Mouse (Mus musculus) limb, embryonic 11.5 days (tissue): ENCODE measurements at regions not wholly inside any gene's neighbourhood (a gene's known extent, or its start where the extent isn't known, plus 50 kb on each side); places are given as distances from the start of the nearest gene placed in this dataset.

Source experiments
- ATAC-seq: fragments of 200-750 bp; cut with Nextera tagmentation; 2 replicates; pipeline ENCODE4 v1.8.0; 2017; ENCODE audit warnings: low read depth; ENCODE audit not compliant: insufficient number of reproducible peaks, low FRiP score, low TSS enrichment
- DNase-seq: peaks from one replicate; pipeline ENCODE4 v3.0.0-alpha.2; 2015; ENCODE audit warnings: low spot score
- H3K27ac ChIP-seq: fragments of 300-500 bp; sonication (generic); replicated peaks from 2 replicates; pipeline ENCODE4 v1.5.1; 2014; ENCODE audit warnings: low read depth, mild to moderate bottlenecking, low read length
- H3K27me3 ChIP-seq: fragments of 300-500 bp; sonication (generic); 2 replicates; pipeline ENCODE4 v1.6.1; 2014; ENCODE audit warnings: mild to moderate bottlenecking, low read length, mixed read lengths; ENCODE audit not compliant: control insufficient read depth, insufficient read depth
- H3K36me3 ChIP-seq: fragments of 300-500 bp; sonication (generic); 2 replicates; pipeline ENCODE4 v1.6.1; 2014; ENCODE audit warnings: mild to moderate bottlenecking, low read length, moderate library complexity, mixed read lengths; ENCODE audit not compliant: control insufficient read depth, insufficient read depth
- H3K4me1 ChIP-seq: fragments of 300-500 bp; sonication (generic); 2 replicates; pipeline ENCODE4 v1.6.1; 2014; ENCODE audit warnings: low read length, mixed read lengths; ENCODE audit not compliant: control insufficient read depth, insufficient read depth
- H3K4me2 ChIP-seq: fragments of 300-500 bp; sonication (generic); 2 replicates; pipeline ENCODE4 v1.6.1; 2014; ENCODE audit warnings: low read depth, mild to moderate bottlenecking, moderate library complexity; ENCODE audit not compliant: severe bottlenecking
- H3K4me3 ChIP-seq: fragments of 300-500 bp; sonication (generic); 2 replicates; pipeline ENCODE4 v1.5.1; 2014; ENCODE audit warnings: low read depth, low read length
- H3K9ac ChIP-seq: fragments of 300-500 bp; sonication (generic); 2 replicates; pipeline ENCODE4 v1.6.1; 2014; ENCODE audit warnings: mild to moderate bottlenecking, low read length
- H3K9me3 ChIP-seq: fragments of 300-500 bp; sonication (generic); 2 replicates; pipeline ENCODE4 v1.6.1; 2016; ENCODE audit warnings: low read length; ENCODE audit not compliant: control insufficient read depth
- WGBS: fragments of 180-500 bp; shearing (Covaris S2); extraction: QIAGEN DNeasy Blood & Tissue Kit; methylation state at CpG from one replicate; pipeline ENCODE4 v1.1.7; 2014; 5-methylcytosine and 5-hydroxymethylcytosine counted together

- no peaks in the 10 kb centered on the region for H3K27me3 ChIP-seq
- no peak overlapping the region for H3K4me3 ChIP-seq
- WGBS: 50% methylated on average over 3 of the region's 3 CpGs
- H3K4me1 ChIP-seq: no peaks in the 10 kb centered on the region
- no peak for DNase-seq
- H3K36me3 ChIP-seq: no peaks in the 10 kb centered on the region
- ATAC-seq: no peak
- H3K9me3 ChIP-seq: no peaks in the 10 kb centered on the region
- no peak overlapping the region for H3K9ac ChIP-seq
- H3K4me2 ChIP-seq: no peak overlapping the region
- no peak overlapping the region for H3K27ac ChIP-seq
These were observed 64.4 kb upstream of the Ldb2 start for GRCm38 (mm10) chr5:44863887-44864286.

DNA sequence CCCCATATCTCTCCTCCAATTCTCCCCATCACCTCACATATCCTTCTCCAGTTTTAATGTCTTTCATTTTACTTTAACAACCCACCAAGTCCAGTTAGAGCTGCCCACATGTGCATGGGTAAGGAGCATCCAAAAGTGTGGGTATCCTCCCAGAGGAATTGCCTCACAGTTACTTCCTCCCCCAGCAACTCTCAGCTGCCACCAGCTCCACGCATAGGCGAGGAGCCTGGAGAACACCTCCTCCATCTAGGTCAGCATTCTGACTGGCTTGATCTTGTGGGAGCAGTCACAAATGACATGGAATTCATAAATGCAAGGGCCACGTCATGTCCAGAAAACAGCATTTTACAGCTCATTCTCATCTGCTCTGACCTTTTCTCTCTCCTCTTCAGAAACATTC, 63.9 kb upstream of the Ldb2 start:
- WGBS: 60% methylated on average over 3 of the region's 3 CpGs
- ATAC-seq: no peak
- DNase-seq: no peak
- Histone ChIP-seq H3K36me3 (no peaks in the 10 kb centered on the region), H3K9ac (no peak overlapping the region), H3K27ac (no peak overlapping the region), H3K9me3 (no peaks in the 10 kb centered on the region), H3K4me1 (no peaks in the 10 kb centered on the region), H3K4me2 (no peak overlapping the region), H3K4me3 (no peak overlapping the region), H3K27me3 (no peaks in the 10 kb centered on the region)

- no peak overlapping the region for H3K4me3 ChIP-seq
- H3K36me3 ChIP-seq: no peaks in the 10 kb centered on the region
- ATAC-seq: no peak
- H3K4me2 ChIP-seq: no peak overlapping the region
- H3K9me3 ChIP-seq: no peaks in the 10 kb centered on the region
- H3K27ac ChIP-seq: no peak overlapping the region
- DNase-seq: no peak
- no peaks in the 10 kb centered on the region for H3K4me1 ChIP-seq
- H3K9ac ChIP-seq: no peak overlapping the region
- H3K27me3 ChIP-seq: no peaks in the 10 kb centered on the region
- 93% methylated on average over 4 of the region's 4 CpGs for WGBS
These were observed 54.7 kb upstream of the Ldb2 start for GRCm38 (mm10) chr5:44854189-44854588.
